Mouse (Mus musculus) cerebellum, postnatal 14 days (tissue): Measurements from ENCODE around the gene Fam13c.

ENCODE experiments used
- DNase-seq, 2 experiments: peaks; one replicate each; pipeline ENCODE4 v3.0.0; 2021; ENCODE audit warnings: mixed read lengths in 2 of 2

Gene Fam13c

DNA sequence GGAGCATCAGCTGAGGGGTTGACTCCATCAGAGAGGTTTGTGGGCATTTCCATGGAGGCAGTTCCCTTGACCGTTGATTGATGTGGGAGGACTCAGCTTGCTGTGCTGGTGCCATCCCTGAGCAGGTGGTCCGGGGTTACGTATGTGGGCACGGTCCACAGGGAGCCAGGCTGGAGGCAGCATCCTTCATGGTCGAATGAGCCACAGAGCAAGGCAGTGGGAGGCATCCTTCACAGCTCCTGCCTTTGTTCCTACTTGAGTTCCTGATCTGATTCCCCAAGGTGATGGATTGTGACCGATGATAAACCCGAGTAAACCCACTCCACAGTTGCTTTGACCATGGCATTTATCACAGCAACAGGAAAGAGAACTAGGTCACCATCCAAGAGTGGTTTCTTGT, 25.4 kb downstream of the Fam13c start:
- DNase-seq: no peak

DNA sequence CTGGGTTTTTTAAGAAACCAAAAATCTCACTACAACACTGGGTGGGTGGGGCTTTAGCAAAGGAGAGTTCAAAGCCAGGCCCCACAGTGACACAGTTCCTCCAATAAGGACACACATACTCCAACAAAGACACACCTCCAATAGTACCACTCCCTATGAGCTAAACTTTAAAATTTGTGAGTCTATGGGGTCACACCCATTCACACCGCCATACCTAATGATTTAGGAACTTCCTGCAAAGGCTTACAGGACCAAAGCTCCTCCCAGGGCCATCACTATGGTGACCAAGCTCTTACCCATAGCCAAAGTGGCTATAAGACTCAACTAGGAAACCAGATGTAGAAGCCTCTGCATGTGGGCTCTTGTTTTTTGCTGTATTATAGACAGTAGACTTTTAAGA, 30.6 kb downstream of the Fam13c start:
- no peak for DNase-seq

DNA sequence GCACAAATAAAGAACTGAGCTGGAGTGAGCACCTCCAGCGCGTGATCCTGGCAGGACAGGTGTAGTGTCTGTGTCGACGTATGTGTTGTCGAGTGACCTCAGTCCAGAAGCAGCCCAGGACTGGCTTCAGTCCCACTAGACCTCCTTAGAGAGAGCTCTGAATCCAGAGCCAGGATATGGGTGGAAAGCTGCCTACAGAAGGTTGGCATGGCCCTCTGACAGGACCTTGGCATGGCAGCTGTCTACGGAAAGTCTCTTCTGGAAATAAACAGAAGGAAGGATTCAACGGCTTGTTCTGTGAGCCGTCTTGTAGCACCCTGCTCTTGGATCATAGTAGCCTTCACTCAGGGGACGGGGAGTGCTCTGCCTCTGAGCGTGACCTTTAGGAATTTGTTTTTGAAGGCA, 37.5 kb downstream of the Fam13c start:
- DNase-seq: peak; percentile 67 to 79

DNA sequence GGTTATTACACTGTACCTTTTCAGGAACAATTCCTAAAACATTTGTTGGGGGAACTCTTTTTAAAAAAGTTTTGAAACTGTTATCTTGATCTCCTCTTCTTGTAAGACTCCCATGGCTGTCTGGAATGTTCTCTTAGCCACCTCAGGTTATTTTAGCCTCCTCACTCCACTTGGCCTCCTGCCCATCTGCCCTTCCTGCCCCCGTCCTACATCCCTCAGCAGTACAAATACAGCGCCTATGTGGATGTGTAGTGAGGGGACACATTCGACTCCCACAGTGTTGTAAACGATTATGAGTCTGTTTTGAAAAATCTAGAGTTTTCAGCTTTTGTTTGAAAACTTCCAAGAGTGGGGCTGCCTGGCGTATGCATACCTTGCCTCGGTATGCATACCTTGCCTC, 43.5 kb downstream of the Fam13c start:
- no peak for DNase-seq

- DNase-seq: no peak
Observed at GRCm38 (mm10) chr10:70484568-70485286, 44.4 kb downstream of the Fam13c start.

DNA sequence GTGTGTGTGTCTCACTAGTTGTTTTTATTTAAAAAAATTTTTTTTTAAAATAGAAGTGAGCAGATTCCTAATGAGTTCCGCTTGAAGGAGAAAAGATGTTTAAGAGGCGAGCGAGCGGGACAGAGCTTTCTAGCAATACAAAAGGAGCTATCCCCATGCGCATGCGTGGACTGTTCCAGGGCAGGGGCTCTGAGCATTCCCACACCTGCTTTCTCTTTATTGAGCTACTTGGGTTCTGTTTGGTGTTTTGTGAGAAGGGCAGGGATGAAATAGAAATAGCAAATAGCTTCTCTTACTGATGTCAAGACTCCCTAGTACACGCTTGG, 45.0 kb downstream of the Fam13c start:
- peak; percentile 30 to 44 for DNase-seq

GRCm38 (mm10) chr10:70486651-70487050, 46.4 kb downstream of the Fam13c start:
- DNase-seq: no peak

- DNase-seq: no peak
Observed at GRCm38 (mm10) chr10:70493891-70494290, 53.6 kb downstream of the Fam13c start.

DNA sequence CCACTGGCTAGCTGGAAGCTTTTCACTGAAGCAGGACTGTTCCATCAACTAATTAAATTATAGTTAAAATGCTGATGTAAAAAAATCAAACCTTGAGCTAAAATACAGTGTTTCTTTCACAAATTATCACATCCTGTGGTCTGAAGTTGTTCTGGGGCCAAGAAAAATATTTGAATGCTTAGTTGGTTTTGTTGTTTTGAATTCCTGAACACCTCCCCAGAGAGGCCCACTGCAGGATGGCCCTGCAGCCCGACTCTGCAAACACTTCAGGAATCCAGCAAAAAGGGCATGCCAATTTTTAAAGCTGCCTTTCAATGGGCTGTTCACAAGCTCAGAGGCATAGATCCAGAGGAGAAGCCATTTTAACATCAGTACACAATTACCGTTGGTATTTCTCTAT, 54.2 kb downstream of the Fam13c start:
- no peak for DNase-seq

- DNase-seq: no peak
Observed at GRCm38 (mm10) chr10:70495106-70496104, 55.1 kb downstream of the Fam13c start.

GRCm38 (mm10) chr10:70496938-70497337, 56.7 kb downstream of the Fam13c start:
- DNase-seq: no peak

DNA sequence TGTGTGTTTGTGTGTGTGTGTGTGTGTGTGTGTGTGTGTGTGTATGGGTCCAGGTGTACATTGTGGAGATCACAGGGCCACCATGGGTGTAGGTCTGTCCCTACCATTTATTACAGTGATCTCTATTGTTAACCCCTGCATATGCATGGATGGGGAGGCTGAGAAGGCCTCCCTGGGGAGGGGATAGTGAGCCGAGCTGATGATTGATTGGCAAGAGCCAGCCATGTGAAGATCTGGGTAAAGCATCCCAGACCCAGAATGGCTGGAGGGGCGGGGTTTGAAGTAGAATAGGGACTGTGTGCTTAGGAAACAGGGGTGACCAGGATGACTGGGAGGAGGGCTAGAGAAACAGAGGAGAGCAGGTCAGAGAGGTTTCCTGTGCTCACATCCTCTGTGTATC, 58.0 kb downstream of the Fam13c start:
- no peak for DNase-seq

DNA sequence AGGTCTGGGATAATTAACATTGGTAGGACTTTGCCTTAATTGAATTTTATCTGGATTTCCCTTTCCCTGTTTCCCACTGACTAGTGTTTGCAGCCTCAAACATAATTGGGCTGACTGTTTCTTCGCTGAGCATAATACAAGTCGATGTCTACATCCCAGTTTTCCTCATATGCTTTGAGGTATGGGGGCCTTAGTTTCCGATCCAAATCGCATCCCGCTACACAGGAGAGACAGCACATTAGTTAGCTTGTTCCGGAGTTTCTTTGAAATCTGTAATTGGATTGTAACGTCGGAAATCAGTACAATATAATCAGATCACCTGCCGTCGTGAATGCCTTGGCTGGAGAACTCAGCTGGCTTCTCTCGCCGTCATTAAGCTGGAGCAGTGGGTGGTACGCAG, 59.0 kb downstream of the Fam13c start:
- DNase-seq: no peak

DNA sequence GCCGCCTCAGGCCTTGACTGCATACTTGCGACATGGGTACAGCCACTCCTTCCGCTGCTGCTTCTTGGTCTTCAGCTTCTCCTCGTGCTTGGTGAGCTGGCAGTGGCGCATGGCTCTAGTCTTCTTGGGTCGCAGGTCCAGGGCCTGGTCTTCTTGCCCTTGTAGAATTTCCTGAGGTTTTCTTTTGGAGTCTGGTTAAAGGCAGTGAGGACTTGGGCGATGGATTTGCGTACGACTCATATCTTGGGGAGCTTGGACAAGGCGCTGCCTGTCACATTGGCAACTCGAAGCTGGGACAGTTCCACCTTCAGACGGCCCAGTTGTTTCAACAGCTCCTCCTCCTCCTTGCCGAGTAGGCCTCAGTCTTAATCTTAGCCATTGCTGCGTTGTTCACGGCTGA, 64.6 kb downstream of the Fam13c start:
- no peak for DNase-seq

DNA sequence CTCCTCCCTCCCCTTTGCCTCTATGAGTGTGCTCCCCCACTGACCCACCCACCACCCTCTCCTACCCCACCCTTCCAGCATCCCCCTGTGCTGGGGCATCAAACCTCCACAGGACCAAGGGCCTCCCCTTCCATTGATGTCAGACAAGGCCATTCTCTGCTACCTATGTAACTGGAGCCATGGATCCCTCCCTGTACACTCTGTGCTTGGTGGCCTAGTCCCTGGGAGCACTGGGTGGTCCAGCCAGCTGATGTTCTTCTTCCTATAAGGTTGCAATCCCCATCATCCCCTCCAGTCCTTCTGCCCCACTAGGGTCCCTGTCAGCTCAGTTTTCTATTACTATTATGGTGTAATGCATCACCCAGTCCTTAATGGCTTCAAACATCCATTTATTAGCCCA, 65.1 kb downstream of the Fam13c start:
- DNase-seq: no peak

GRCm38 (mm10) chr10:70505842-70506241, 65.6 kb downstream of the Fam13c start:
- peak; percentile 24 to 26 for DNase-seq

GRCm38 (mm10) chr10:70506499-70507168, 66.4 kb downstream of the Fam13c start:
- DNase-seq: peak; percentile 34 to 52

DNA sequence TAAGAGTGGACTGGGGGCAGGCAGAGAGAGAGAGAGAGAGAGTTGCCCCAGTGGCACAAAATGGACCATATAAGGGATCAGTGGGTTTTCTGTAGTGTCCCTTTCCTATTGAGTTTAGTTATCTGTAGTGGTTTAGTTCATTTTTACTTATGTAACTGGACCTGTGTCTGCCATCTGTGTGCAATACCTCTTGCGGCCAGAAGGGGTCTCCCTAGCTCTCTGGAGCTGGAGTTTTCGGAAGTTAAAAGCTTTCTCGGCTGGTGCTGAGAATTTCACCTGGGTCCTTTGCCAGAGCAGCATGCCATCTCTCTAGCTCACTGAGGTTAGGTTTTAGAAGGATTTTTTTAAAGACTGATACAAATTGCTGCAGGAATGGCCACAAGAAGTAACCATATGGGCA, 67.6 kb downstream of the Fam13c start:
- peak in 1 of 2 experiments; percentile 24 for DNase-seq

DNA sequence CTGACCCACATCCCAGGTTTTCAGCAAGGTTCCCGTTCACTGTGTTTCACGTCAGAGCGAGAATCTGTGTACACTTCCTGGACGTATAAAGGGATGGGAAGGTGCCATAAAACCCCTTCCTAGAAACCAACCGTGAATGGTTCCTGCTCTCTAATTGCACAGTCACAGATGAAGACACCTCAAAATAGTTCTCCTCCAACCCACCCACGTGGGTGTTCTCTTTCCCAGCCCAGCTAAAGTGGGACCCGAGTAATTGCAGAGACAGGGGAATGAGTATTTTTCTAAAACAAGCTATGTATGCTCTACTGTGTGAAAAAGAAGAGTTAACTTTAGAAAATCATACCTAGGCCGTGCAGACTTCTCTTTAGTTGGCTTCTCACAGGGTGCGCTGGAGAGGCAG, 74.6 kb downstream of the Fam13c start:
- no peak for DNase-seq

DNA sequence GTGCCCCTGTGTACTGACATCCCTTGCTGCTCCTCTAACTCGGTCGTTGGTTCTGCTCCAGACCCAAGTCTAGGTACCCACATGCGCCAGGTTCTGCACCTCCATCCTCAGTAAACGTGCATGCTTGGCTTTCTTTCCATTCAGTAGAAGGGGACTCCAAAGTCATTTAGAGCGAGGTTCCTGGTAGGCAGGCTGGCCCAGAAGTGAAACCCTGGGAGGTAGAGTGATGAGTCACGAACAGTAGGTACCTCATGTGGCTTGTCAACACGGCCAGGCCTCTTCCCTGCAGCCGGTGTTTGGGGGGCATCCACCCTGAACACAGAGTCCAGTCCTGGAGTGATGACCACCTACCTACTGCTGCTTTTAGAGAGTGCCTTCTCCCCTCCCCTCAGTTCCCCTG, 76.4 kb downstream of the Fam13c start:
- no peak for DNase-seq

DNA sequence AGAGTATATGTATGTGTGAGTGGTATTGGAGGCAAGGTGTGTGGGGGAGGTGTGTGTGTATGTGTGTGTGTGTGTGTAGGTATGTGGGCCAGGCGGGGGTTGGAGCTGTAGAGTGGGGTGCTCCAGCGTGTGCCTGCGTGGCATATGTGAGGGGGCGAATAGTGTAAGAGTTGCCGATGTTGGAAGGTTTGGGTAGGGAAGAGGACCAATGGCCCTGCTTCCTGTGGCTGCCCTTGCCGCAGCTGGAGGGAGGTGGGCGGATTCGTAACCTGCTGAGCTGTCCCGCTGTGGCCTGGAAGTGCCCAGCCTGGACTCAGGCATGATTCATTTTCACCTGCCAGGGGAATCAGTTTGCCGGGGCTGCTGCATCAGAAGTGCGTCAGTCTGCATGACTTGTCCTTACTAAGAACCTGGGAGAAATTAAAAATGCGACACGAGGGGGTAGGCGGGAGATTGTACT, 79.4 kb downstream of the Fam13c start:
- DNase-seq: no peak

DNA sequence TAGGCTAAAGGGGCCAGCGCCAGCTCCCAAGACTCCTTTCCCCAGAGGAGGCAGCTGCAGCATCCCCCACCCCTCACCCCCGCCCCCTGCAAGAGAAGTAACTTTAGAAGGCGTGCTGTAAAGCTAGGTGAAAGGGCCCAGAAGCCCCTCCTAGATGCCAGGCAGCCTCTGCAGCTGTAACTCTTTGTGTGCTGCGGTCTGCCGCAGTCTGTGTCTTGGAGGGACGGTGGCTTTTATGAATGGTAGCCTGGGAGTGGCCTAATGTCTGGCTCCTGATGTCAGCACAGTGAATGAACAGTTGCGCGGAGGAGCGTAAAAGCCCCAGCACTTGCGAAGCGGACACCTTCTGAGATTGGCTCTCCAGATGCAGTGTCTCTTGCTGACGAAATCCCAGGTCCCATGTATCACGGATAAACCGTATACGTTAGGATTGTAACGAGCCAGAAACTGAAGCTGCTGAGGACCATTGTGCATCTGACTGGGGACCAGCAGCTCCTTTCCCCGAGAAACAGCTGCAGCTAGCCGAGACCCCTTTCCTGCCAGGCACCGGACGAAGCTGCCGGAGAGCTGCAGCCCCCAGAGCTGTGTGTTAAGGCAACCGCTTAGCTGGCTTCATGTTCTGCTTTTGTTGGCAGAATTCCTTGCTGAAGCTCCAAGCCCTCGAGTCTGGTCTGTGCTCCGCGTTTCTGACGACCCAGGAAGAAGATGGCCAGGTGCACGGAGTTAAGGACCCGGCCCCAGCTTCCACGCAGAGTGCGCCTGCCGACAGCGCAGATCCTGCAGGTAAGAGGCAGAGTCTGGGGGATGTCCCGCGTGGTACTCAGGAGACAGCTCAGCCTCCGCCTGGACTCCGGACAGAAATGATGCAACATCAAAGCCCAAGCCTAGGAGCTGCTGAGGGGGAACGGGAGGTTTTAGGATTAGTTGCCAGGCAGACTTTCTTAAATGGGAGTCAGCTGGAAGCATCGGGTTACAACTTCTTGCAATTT, 80.2 kb downstream of the Fam13c start:
- peak; percentile 30 to 52 for DNase-seq
